Mouse (Mus musculus): Measurements from ENCODE around the gene Cyfip1.

- TF ChIP-seq ZNF384 (IDR thresholded peaks at IDR 0.05; ENCODE audit: low read depth, low read length) (no peak), HCFC1 (IDR thresholded peaks at IDR 0.05; ENCODE audit: borderline replicate concordance, insufficient read depth, low read length) (no peak), MAFK (IDR thresholded peaks at IDR 0.05; ENCODE audit: insufficient read depth, low read depth, low read length) (no peak)
These were observed 17.9 kb downstream of the Cyfip1 start for GRCm38 (mm10) chr7:55859518-55859872.

All from ES-E14 (cell line).